Mouse (Mus musculus) B cell, adult 2 months (primary cell): ENCODE data around the gene Gpr146.
A peak's percentile ranks its signal among the peaks of the same experiment; 100 is the strongest.

Experiments
- DNase-seq, 2 experiments: peaks; one replicate each; pipeline ENCODE4 v3.0.0; 2022

The Gpr146 gene

GRCm38 (mm10) chr5:139359244-139359643 is 18.3 kb upstream of the Gpr146 start:
- DNase-seq, result no peak

GRCm38 (mm10) chr5:139363858-139364257 is 13.6 kb upstream of the Gpr146 start:
- no peak for DNase-seq

GRCm38 (mm10) chr5:139364260-139364910 is 13.1 kb upstream of the Gpr146 start:
- peak; percentile 92 to 93 for DNase-seq

GRCm38 (mm10) chr5:139364911-139365571 is 12.5 kb upstream of the Gpr146 start:
- DNase-seq, result no peak

GRCm38 (mm10) chr5:139365827-139366226 is 11.7 kb upstream of the Gpr146 start:
- DNase-seq, result peak in 1 of 2 experiments; percentile 37

GRCm38 (mm10) chr5:139366484-139366883 is 11.0 kb upstream of the Gpr146 start:
- DNase-seq, result no peak

- peak; percentile 68 to 76 for DNase-seq
Measured at GRCm38 (mm10) chr5:139367884-139368458, 9.5 kb upstream of the Gpr146 start.

GRCm38 (mm10) chr5:139368638-139369320 is 8.7 kb upstream of the Gpr146 start:
- no peak for DNase-seq

- no peak for DNase-seq
Measured at GRCm38 (mm10) chr5:139370336-139370735, 7.2 kb upstream of the Gpr146 start.

GRCm38 (mm10) chr5:139371118-139371517 is 6.4 kb upstream of the Gpr146 start:
- no peak for DNase-seq

- peak; percentile 96 for DNase-seq
Measured at GRCm38 (mm10) chr5:139371631-139372401, 5.7 kb upstream of the Gpr146 start.

GRCm38 (mm10) chr5:139373126-139373525 is 4.4 kb upstream of the Gpr146 start:
- no peak for DNase-seq

GRCm38 (mm10) chr5:139373889-139374444 is 3.5 kb upstream of the Gpr146 start:
- no peak for DNase-seq

GRCm38 (mm10) chr5:139374841-139375240 is 2.7 kb upstream of the Gpr146 start:
- no peak for DNase-seq

GRCm38 (mm10) chr5:139378271-139378556 is 717 bp downstream of the Gpr146 start:
- no peak for DNase-seq

- no peak for DNase-seq
Measured at GRCm38 (mm10) chr5:139378986-139379629, 1.6 kb downstream of the Gpr146 start.

GRCm38 (mm10) chr5:139379771-139380384 is 2.4 kb downstream of the Gpr146 start:
- DNase-seq, result no peak

- peak; percentile 69 for DNase-seq
Measured at GRCm38 (mm10) chr5:139380385-139381248, 3.1 kb downstream of the Gpr146 start.

- peak; percentile 56 to 65 for DNase-seq
Measured at GRCm38 (mm10) chr5:139381586-139382513, 4.4 kb downstream of the Gpr146 start.
